Mouse (Mus musculus) adrenal gland, adult 10 weeks (tissue): ENCODE data around the gene Pcnx. TPM values are rescaled to one million over a fixed set of nuclear protein-coding genes. Genes with fewer than 3 reads are reported as not detected.

Experiments used
- polyA plus RNA-seq: library from polyadenylated mRNA; stranded (reverse); fragments of 350-450 nt; fragmentation: Illumina TruSeq; extraction: RNeasy Lipid Tissue Mini Kit (QIAGEN cat#74804); gene quantifications from one replicate; pipeline ENCODE4 v1.2.3, GENCODE M21; 2014; ENCODE audit warnings: low read depth, low replicate concordance

Gene Pcnx
- 30.8 TPM for polyA plus RNA-seq

GRCm38 (mm10) chr12:81859351-81860307 lies at the start of gene Pcnx:
Gene Pcnx, plus strand, starts transcription at chr12:81860023.

Other genes with a start within 250 kb of the Pcnx start
- gene Ttc9, start 228.8 kb upstream of the Pcnx start, polyA plus RNA-seq, result 1.2 TPM
- 0.17 TPM for gene Map3k9, start 78.8 kb upstream of the Pcnx start, polyA plus RNA-seq